Mouse (Mus musculus) colon, adult 2 months (tissue): Measurements from ENCODE around the gene Cyp4a12a. TPM values are rescaled to one million over a fixed set of nuclear protein-coding genes. Genes with fewer than 3 reads are reported as not detected.

Source experiments
- polyA plus RNA-seq: library from polyadenylated mRNA; depleted of rRNA; stranded (reverse); fragments of >200 nt; gene quantifications from 2 replicates; pipeline ENCODE4 v1.2.3, GENCODE M21; 2012; rRNA removed

Cyp4a12a gene
- polyA plus RNA-seq: not detected in 2 replicates

DNA sequence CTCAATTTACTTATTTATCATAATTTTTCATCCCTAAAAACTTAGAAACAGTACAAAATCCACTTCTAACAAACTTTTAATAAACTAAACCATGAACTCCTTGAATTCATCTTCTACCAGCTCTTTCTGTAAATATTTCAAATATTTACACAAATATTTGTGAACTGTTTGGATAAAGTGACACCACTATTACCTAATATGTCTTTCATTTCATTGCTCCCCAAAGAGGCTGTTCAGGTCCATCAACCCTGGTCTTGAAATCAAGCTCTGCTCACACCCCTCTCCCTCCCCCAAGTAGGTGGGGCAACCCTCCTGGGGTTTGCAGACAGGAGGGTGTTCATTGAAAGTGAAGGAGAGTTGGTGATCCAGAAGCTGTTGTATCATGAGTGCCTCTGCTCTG, at the start of gene Cyp4a12a:
TSS of gene Cyp4a12a (plus strand) at position 301 of the 400 bp plus-strand sequence.

Other genes starting within 250 kb of the Cyp4a12a start
- 0.83 and 1.2 TPM in 2 replicates for gene Tal1, start 242.6 kb upstream of the Cyp4a12a start, polyA plus RNA-seq
- gene Pdzk1ip1, start 210.3 kb upstream of the Cyp4a12a start, polyA plus RNA-seq: 428 and 460 TPM in 2 replicates
- gene Cyp4x1, start 164.8 kb upstream of the Cyp4a12a start, polyA plus RNA-seq: 0.19 and 0.24 TPM in 2 replicates
- gene Cyp4a29, start 57.0 kb upstream of the Cyp4a12a start, polyA plus RNA-seq: not detected in 2 replicates
- not detected in 2 replicates for gene Cyp4a12b, start 112.6 kb downstream of the Cyp4a12a start, polyA plus RNA-seq
- gene Cyp4a30b, start 153.6 kb downstream of the Cyp4a12a start, polyA plus RNA-seq: not detected in 2 replicates
- gene Cyp4a14, start 197.1 kb downstream of the Cyp4a12a start, polyA plus RNA-seq: not detected in 2 replicates
- not detected in 2 replicates for gene Cyp4a10, start 219.2 kb downstream of the Cyp4a12a start, polyA plus RNA-seq